15 mouse cellular contexts compared by ENCODE assay signal in genomic region chr9:42028807-42029206, GRCm38 (mm10).
DNase-seq lines count a peak whose midpoint lies in the region; ATAC-seq lines count a peak whose summit lies in the region.
"Had no signal": no experiment of that assay in that cellular context is flagged by ENCODE, and none has a peak within 500 bp of the region (broad histone marks: within the 10 kb centered on the region; RNA-seq: fewer than 3 reads in every experiment).

No protein-coding gene starts in this region.

- no peak for ATAC-seq in heart, embryonic 12.5 days (ENCODE audit: insufficient number of reproducible peaks, low FRiP score)
- ATAC-seq in hematopoietic stem cell, adult 5-6 weeks (replicated peaks in 1 of 2; ENCODE audit: insufficient read depth in 1 of 2, low FRiP score in 2 of 2, low TSS enrichment in 1 of 2, low read depth in 1 of 2, poor library complexity in 2 of 2, severe bottlenecking in 2 of 2): peak; percentile 36 to 73; a peak in 3 of 4 replicates
- ATAC-seq in forebrain, embryonic 11.5 days (replicated peaks; ENCODE audit: low FRiP score): no peak
- ATAC-seq: forebrain, embryonic 14.5 days had no signal

- DNase-seq in heart, adult 18-20 months: peak; percentile 25 to 73
- peak; percentile 30 for DNase-seq in CD4-positive helper T cell, adult 2 months (ENCODE audit: low read depth, low spot score)
- DNase-seq in skeletal muscle tissue, adult 2 months (ENCODE audit: low read depth, low spot score): peak; percentile 55
- DNase-seq in MN1 (ENCODE audit: low spot score): no peak
- no peak for DNase-seq in forebrain, embryonic 11.5 days (ENCODE audit: low spot score)
- no peak for DNase-seq in testis, postnatal 10 days (ENCODE audit: low spot score)
- DNase-seq: adrenal gland, postnatal 10 days; cerebellum, postnatal 36 days; kidney, postnatal 25 days had no signal

- H3K36me3 ChIP-seq in heart, embryonic 12.5 days: 0 out of 2 replicates have a peak, but pooled peaks cover 2% of the 10 kb centered on the region
- H3K36me3 ChIP-seq in forebrain, embryonic 11.5 days (ENCODE audit: control insufficient read depth, insufficient read depth, low read length): no peaks in the 10 kb centered on the region
- H3K36me3 ChIP-seq: G1E had no signal

- H3K4me2 ChIP-seq in heart, embryonic 12.5 days: no peak overlapping the region
- no peak overlapping the region for H3K4me2 ChIP-seq in forebrain, embryonic 11.5 days (ENCODE audit: low read depth, low read length, severe bottlenecking)
- H3K4me2 ChIP-seq: midbrain, embryonic 11.5 days had no signal

- H3K4me1 ChIP-seq in heart, embryonic 12.5 days (replicated peaks): no peaks in the 10 kb centered on the region
- H3K4me1 ChIP-seq in forebrain, embryonic 11.5 days (replicated peaks; ENCODE audit: control insufficient read depth, insufficient read depth, low read length): 0 out of 2 replicates have a peak, but pooled peaks cover 3% of the 10 kb centered on the region

- no peak overlapping the region for H3K4me3 ChIP-seq in heart, embryonic 12.5 days
- no peak overlapping the region for H3K4me3 ChIP-seq in forebrain, embryonic 11.5 days (ENCODE audit: low read depth, low read length)
- H3K4me3 ChIP-seq: hindbrain, embryonic 10.5 days had no signal

- 74% methylated on average over 4 of the region's 4 CpGs for WGBS in heart, embryonic 12.5 days
- 84% methylated on average over 4 of the region's 4 CpGs for WGBS in forebrain, embryonic 11.5 days

- H3K9ac ChIP-seq in heart, embryonic 12.5 days: no peak overlapping the region
- H3K9ac ChIP-seq in forebrain, embryonic 11.5 days (ENCODE audit: low read length): no peak overlapping the region

- H3K27me3 ChIP-seq in heart, embryonic 12.5 days (replicated peaks): no peaks in the 10 kb centered on the region
- H3K27me3 ChIP-seq in forebrain, embryonic 11.5 days (ENCODE audit: control insufficient read depth, insufficient read depth, low read length): no peaks in the 10 kb centered on the region

- no peak overlapping the region for H3K27ac ChIP-seq in heart, embryonic 12.5 days (ENCODE audit: poor library complexity, severe bottlenecking)
- no peak overlapping the region for H3K27ac ChIP-seq in forebrain, embryonic 11.5 days (ENCODE audit: low read depth, low read length)
- H3K27ac ChIP-seq: hindbrain, embryonic 10.5 days had no signal

- H3K9me3 ChIP-seq in heart, embryonic 12.5 days (replicated peaks): no peaks in the 10 kb centered on the region
- H3K9me3 ChIP-seq in forebrain, embryonic 11.5 days (ENCODE audit: control insufficient read depth, low read length): no peaks in the 10 kb centered on the region
- H3K9me3 ChIP-seq: hindbrain, embryonic 10.5 days had no signal

Comparison
In these comparisons a context has a peak if more than half of its experiments do, and no peak if none do; other contexts are left out.
1. DNase-seq: peak in heart, adult 18-20 months (2 of 2), CD4-positive helper T cell, adult 2 months (single experiment) and skeletal muscle tissue, adult 2 months (single experiment); none in MN1 (single experiment), forebrain, embryonic 11.5 days (single experiment) and testis, postnatal 10 days (single experiment).
2. ATAC-seq: peak in hematopoietic stem cell, adult 5-6 weeks (2 of 2); none in heart, embryonic 12.5 days (single experiment) and forebrain, embryonic 11.5 days (single experiment).